Mouse (Mus musculus) embryonic stem cell, embryonic (primary cell): ENCODE results near the gene Flot2.

Source experiments
- CTCF ChIA-PET, 4 experiments: fragments of 300-600 bp in 2 of 4; fragments of 350-600 bp in 2 of 4; sonication (Branson Sonifier 250); formaldehyde crosslinking; loops; one replicate each; lab custom pipeline; 2022; ENCODE audit warnings: inconsistent platforms in 2 of 4; lab: Charles Lee
- POLR2A ChIA-PET, 4 experiments: fragments of 300-600 bp in 2 of 4; fragments of 350-600 bp in 2 of 4; sonication (Branson Sonifier 250); formaldehyde crosslinking; loops; one replicate each; lab custom pipeline; 2022; ENCODE audit warnings: antibody characterized with exemption in 4 of 4, inconsistent platforms in 1 of 4; lab: Charles Lee

Gene Flot2

DNA sequence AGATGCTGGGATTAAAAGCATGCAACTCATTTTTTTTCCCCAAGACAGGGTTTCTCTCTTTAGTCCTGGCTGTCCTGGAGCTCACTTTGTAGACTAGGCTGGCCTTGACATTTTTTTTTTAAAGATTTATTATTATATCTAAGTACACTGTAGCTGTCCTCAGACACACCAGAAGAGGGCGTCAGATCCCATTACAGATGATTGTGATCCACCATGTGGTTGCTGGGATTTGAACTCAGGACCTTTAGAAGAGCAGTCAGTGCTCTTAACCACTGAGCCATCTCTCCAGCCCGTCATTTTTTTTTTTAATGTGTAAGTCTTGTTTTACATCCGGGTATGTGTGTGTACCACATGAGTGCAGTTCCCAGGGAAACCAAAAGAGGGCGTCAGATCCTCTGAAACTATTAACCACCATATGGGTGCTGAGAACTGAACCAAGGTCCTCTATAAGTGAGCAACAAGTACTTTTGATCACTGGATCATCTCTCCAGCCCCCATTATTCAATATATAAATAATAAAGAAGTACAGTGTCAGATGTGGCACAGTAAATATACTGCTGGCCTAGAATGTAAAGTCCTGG is 4.6 kb downstream of the Flot2 start:
- ChIA-PET CTCF (interaction anchor here (0.7 to 1.6 kb wide), 6 partner anchors 12 to 129 kb away, joined by 3 to 5 read pairs (median 4); no protein-coding TSS in a partner anchor), POLR2A (interaction anchor here (0.7 to 1.7 kb wide), 8 partner anchors 9 to 204 kb away, joined by 3 to 7 read pairs (median 3); partner anchors contain the start of genes Eral1 (in 1 of the 4), Fam222b (in 1 of the 4), Nek8 (in 1 of the 4) and Tlcd1 (in 1 of the 4))

DNA sequence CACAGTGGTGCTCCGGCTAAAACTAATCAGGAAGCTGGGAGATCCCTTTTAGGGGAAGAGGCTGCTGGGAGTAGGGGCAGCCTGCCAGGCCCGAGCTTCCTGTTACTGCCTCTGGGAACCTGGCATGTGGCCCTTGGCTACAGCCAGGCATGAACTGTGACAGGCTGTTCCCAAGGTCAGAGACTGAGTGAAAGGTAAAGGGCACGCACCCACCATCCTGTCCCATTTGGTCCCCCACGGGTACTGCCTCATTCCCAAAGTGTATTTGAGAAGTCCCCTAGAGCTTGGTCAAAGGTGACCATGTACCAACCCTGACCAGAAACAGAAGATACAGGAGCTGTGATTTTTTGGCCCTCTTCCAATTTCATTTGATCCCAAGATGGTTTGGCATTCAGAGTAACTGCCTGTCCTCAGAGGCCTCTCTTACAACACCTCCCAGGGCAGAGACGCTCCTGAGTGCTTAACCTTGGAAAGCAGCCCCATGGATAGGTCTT is 7.1 kb downstream of the Flot2 start:
- CTCF ChIA-PET, result interaction anchor here in 3 of 4 experiments (0.5 to 1.6 kb wide), 9 partner anchors 11 to 133 kb away, joined by 3 to 7 read pairs (median 3); no protein-coding TSS in a partner anchor
- POLR2A ChIA-PET, result interaction anchor here (0.6 to 2.1 kb wide), 31 partner anchors 9 to 438 kb away, joined by 3 to 10 read pairs (median 3); partner anchors contain the start of genes Rpl23a (in 2 of the 4), Eral1 (in 1 of the 4), Fam222b (in 1 of the 4) and Nek8 (in 1 of the 4)

DNA sequence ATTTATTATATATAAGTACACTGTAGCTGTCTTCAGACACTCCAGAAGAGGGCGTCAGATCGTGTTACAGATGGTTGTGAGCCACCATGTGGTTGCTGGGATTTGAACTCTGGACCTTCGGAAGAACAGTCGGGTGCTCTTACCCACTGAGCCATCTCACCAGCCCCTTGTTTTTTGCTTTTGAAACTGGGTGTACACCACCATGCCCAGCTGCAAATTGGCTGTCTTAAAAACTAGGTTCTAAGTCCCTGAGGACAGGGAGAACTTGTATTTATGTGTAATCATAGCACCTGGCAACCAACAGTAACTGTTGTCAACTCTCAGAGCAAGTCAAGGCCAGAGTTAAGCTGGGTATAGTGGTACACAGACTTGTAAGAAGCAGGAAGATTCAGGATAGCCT is 10.9 kb downstream of the Flot2 start:
- ChIA-PET POLR2A (interaction anchor here in 2 of 4 experiments (0.8 to 1.9 kb wide), 5 partner anchors 11 to 123 kb away, joined by 3 to 11 read pairs (median 4); partner anchors contain the start of genes Eral1 (in 1 of the 2) and Flot2 (in 1 of the 2)), CTCF (interaction anchor here in 3 of 4 experiments (0.6 to 1.4 kb wide), 6 partner anchors 17 to 232 kb away, joined by 3 to 16 read pairs (median 4); no protein-coding TSS in a partner anchor)

DNA sequence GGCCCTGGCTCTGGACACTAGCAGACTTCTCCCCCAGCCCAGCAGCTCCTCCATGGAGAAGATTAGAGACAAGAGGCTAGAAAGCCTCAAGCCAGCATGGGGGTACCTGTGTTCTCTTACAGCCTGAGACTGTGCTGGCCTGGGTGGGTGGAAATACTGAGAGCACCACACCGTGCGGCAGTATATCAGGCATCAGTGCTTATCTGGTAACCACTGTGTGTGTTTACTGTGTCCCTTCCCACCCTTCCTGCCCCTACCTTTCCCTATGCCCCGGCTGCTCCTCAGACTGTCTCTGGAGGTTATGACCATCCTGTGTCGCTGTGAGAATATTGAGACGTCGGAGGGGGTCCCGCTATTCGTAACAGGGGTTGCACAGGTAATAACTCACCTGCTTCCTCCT is 15.3 kb downstream of the Flot2 start:
- ChIA-PET POLR2A (interaction anchor here in 2 of 4 experiments (1.2 to 1.9 kb wide), 3 partner anchors 15 to 130 kb away, joined by 4 to 5 read pairs (median 5); partner anchors contain the start of genes Flot2 (in 1 of the 2) and Rpl23a (in 1 of the 2)), CTCF (interaction anchor here in 1 of 4 experiments (0.6 kb wide), 1 partner anchor 71 kb away, joined by 3 read pairs; no protein-coding TSS in a partner anchor)

DNA sequence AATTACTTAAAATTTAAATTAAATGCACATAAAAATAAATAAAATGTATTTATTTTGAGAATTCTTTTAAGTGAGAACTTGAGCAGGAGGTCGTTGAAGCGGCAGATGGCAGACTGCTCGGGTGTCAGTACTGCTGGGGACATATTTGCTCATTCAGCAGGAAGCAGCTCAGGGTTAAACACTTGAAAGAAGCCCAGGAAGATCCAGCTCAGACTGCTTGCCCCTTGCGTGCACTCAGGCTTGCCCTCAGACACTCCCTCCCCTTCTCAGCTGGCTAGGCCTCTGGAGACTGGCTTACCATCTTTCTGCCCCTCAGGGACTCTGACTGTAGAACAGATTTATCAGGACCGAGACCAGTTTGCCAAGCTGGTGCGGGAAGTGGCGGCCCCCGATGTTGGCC is 19.2 kb downstream of the Flot2 start:
- POLR2A ChIA-PET, result interaction anchor here in 3 of 4 experiments (0.6 to 3.0 kb wide), 24 partner anchors 10 to 217 kb away, joined by 3 to 13 read pairs (median 4); partner anchors contain the start of genes Eral1 (in 2 of the 3), Nek8 (in 2 of the 3), Tlcd1 (in 2 of the 3) and Fam222b (in 1 of the 3)
- CTCF ChIA-PET, result interaction anchor here (0.6 to 1.8 kb wide), 11 partner anchors 12 to 231 kb away, joined by 3 to 7 read pairs (median 3); partner anchors contain the start of gene Eral1 (in 1 of the 4)

DNA sequence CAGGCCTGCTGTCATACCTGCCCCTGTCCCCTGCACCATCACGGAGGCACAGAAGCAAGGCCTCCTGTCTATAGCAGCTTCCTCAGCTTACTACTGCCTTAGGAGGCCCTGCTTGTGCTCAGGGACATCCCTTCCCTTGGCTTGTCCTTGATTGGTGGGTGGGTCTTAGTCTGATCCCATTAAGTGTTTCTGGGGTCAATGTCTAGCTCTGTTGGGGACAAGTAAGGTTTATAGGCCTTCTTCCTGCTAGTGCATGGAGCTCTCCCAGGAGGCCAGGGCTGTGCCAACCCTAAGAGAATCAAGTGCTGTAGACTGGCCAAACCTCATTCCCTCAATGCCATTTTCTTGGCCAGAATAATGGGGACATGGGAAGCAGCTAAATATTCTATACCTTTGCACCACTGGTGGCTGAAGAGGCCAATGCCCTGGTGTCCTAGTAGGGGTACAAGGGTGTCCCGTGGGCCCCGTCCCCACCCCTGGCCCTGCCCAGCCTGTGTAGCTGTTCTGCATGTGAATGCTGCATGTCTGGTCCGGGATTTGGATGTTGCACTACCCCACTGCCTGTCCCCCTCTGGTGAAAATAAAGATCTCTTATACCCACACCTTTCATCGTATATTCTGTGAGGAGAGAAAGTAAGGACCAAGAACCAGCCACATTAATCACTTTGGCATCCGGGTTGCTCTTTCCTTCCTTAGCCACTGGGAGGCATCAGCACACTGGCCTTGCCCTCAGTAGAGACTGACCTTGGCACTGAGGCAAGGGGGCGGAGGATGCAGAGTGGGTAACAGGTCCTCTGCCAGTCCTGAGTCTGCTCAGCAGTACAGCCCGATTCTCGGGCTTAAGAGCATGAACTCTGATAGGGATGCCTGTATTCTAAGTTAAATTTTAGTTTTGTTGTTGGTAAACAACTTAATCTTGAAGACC is 22.4 kb downstream of the Flot2 start:
- POLR2A ChIA-PET, result interaction anchor here in 1 of 4 experiments (0.7 to 1.0 kb wide), 4 partner anchors 8 to 23 kb away, joined by 3 to 4 read pairs (median 3); partner anchors contain the start of gene Eral1

DNA sequence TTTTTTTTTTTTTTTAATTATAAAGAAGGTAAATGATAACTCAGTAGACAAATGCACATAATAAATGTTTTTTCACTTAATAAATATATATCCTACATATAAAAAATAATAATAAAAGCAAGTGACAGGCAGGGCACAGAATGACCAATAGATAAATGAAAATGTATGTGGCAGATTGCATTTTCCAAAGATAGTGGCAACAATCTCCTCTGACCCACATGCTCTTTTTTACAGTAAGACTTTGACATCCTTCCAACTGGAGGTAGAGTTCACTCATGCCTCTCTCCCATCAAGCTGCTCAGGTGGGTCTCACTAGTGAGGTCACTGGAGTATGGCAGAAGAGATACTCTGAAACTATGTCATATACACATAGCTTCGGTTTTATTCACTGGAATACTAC is 24.8 kb downstream of the Flot2 start:
- ChIA-PET CTCF (no interaction called here), POLR2A (no interaction called here)

More for the DNA sequence above, 22.4 kb downstream of the Flot2 start:
- CTCF ChIA-PET, result interaction anchor here in 1 of 4 experiments (1.1 kb wide), 1 partner anchor 116 kb away, joined by 3 read pairs; the partner anchor contains the start of genes Nek8 and Tlcd1

DNA sequence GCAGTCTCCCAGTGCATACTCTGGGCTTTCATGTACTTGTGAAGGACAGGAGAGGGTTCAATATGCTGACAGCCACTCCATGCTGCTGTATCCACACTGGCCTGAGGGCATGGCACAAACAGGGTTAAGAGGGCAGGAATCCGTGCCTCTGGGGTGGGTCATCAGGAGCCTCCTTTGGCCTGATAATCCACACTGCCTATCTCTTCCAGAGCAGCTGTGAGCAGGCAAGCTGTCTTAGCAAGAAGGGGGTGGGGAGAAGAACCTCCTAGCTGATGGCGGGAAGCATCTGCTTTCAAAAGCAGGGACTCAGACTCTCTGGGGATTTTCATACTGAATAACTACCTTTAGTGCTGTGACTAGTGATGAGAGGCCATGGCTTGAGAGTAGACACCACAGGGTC is 28.2 kb downstream of the Flot2 start:
- ChIA-PET CTCF (interaction anchor here in 1 of 4 experiments (0.6 kb wide), 1 partner anchor 43 kb away, joined by 3 read pairs; no protein-coding TSS in a partner anchor), POLR2A (interaction anchor here in 3 of 4 experiments (0.6 to 1.4 kb wide), 3 partner anchors 15 to 49 kb away, joined by 4 to 5 read pairs (median 5); partner anchors contain the start of genes Eral1 (in 1 of the 3) and Fam222b (in 1 of the 3))

DNA sequence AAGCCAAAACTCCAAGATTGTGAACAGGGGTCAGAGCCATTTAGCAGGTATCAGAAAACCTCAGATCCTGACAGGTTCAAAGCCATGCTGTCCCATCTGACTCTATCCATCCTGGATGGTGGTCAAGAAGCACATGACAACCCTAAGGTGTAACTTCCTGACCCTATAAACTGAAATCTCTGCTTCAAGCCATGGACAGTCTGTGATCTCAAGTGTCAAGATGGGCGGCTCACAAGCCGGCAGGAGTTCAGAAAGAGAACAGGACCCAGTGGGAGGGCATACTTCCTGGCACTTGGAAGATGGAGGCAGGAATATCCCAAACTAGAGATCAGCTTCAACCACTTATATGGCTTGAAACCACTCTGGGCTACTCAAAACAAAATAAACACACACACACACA is 28.9 kb downstream of the Flot2 start:
- ChIA-PET POLR2A (interaction anchor here in 2 of 4 experiments (0.5 to 2.3 kb wide), 3 partner anchors 9 to 264 kb away, joined by 4 to 10 read pairs (median 6); partner anchors contain the start of gene Fam222b (in 1 of the 2)), CTCF (interaction anchor here in 2 of 4 experiments (0.6 to 1.2 kb wide), 2 partner anchors 42 to 47 kb away, joined by 3 read pairs; no protein-coding TSS in a partner anchor)

DNA sequence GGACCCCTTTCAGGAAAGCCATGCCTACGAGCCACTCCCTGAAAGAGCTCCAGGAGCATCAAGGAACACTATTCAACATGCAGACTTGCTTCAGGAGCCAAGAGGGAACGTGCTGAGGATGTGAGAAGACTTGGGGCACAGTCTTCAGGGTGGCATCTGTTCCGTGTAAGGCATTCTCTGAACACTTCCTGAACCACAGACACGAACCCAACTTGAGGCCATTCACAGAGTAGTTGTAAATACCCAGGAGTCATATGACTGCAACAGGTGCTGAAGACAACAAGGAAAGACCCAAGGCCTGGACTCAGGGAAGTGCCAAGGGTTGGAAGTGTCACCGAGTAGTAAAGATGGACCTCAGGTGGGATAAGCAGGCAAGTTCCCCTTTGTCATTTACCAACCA is 29.8 kb downstream of the Flot2 start:
- ChIA-PET CTCF (interaction anchor here in 3 of 4 experiments (0.7 to 1.4 kb wide), 3 partner anchors 35 to 48 kb away, joined by 3 read pairs; no protein-coding TSS in a partner anchor), POLR2A (interaction anchor here in 2 of 4 experiments (0.5 to 2.3 kb wide), 5 partner anchors 10 to 459 kb away, joined by 3 to 9 read pairs (median 5); partner anchors contain the start of genes Eral1 (in 1 of the 2) and Rpl23a (in 1 of the 2))

DNA sequence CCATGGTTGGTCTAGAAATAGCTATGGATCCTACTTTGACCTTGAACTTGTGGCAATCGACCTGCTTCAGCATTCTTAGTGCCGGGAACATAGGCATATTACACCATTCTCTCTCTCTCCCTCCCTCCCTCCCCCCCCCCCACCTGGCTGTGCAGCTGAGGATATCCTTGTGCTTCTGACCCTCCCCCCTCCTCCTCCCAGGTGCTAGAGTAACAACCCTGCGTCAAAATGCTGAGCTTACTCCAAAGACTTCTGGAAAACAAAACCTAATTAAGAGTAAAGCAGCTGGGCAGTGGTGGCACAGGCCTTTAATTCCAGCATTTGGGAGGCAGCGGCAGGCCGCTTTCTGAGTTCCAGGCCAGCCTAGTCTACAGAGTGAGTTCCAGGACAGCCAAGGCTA is 31.4 kb downstream of the Flot2 start:
- ChIA-PET POLR2A (interaction anchor here in 3 of 4 experiments (0.6 to 2.3 kb wide), 8 partner anchors 11 to 1306 kb away, joined by 3 to 12 read pairs (median 5); partner anchors contain the start of genes Eral1 (in 2 of the 3) and Rpl23a (in 2 of the 3)), CTCF (interaction anchor here in 2 of 4 experiments (0.6 to 1.1 kb wide), 6 partner anchors 11 to 231 kb away, joined by 3 to 6 read pairs (median 3); no protein-coding TSS in a partner anchor)

DNA sequence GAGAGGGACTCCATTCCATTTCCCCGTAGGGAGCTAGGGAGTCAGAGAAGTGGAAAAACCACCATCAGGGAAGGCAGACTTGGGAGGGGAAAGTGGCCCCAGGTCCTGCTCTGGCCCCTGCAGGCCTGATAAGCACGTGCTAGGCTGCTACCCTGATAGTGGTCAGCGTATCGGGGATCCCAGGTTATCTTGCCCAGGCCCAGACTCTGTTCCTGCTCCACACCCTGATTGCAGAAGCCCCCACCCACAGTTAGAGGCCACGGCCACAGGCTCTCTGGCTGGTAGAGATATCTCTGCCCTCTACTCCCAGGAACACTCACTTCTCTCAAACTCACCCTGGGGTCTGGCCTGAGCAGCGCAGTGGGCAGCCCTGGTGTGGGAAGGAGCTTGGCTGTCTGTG is 31.9 kb downstream of the Flot2 start:
- CTCF ChIA-PET, result interaction anchor here in 3 of 4 experiments (0.6 to 1.1 kb wide), 5 partner anchors 11 to 230 kb away, joined by 3 to 5 read pairs (median 3); partner anchors contain the start of gene Eral1 (in 1 of the 3)
- POLR2A ChIA-PET, result interaction anchor here in 2 of 4 experiments (0.8 to 3.6 kb wide), 11 partner anchors 10 to 120 kb away, joined by 3 to 22 read pairs (median 5); partner anchors contain the start of genes Eral1 (in 2 of the 2), Fam222b (in 2 of the 2) and Rpl23a (in 2 of the 2)

DNA sequence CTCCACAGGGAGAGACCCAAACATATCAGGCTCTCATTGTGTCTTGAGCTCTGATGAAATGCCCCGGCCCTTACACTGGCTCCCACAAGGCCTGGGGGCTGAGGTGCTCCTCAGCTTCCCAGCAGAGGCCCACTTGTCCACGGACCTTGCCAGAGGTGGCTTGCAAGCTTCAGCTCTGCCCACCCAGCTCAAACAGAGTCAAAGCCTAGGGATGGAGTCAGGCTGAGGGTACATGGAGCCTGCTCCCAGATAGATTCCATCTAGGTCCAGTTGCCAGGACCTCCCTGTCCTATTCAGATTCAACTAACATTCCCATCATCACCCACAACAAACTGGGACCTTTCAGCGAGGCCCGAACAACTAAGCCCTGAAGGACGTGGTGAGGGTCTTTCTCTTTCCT is 34.2 kb downstream of the Flot2 start:
- ChIA-PET POLR2A (interaction anchor here in 3 of 4 experiments (0.5 to 3.6 kb wide), 31 partner anchors 8 to 412 kb away, joined by 3 to 25 read pairs (median 4); partner anchors contain the start of genes Eral1 (in 3 of the 3), Fam222b (in 2 of the 3), Rpl23a (in 2 of the 3) and Aldoc (in 1 of the 3)), CTCF (interaction anchor here in 3 of 4 experiments (0.5 to 1.5 kb wide), 12 partner anchors 9 to 440 kb away, joined by 3 to 7 read pairs (median 4); partner anchors contain the start of genes Eral1 (in 1 of the 3), Poldip2 (in 1 of the 3) and Tmem199 (in 1 of the 3))

DNA sequence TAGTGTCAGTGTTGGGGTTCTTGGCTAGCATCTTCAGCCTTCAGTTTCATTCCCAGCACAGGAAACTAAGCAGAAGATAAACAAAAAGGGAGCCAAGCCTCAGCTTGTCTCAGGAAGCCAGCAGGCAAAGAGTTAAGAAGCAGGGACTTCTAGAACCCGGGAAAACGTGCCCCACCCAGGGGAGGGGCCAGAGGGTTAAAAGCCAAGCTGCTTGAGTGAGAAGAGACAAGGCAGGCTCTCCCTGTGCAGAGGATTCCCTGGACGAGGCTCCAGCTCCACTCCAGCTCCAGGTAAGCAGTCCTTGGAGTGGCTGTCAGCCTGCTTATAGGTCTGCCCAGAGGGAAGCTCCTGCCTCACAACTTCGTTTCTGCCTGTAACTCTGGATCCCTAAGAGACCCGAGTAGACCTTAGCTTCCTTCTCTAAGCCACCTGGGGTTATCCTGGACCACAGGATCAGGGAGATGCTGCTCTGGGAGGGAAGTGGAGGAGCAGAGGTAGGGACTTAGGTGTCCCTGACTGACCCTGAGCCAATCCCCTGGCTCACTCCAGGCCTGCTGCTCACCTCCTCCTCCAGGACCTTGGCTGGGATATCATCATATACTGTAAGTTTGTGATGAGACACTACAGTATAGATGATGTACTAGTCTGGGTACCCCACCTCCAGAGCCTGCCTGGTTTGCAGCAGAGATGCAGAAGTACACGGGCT is 34.8 kb downstream of the Flot2 start:
- ChIA-PET POLR2A (interaction anchor here in 3 of 4 experiments (0.6 to 3.6 kb wide), 35 partner anchors 8 to 411 kb away, joined by 3 to 25 read pairs (median 4); partner anchors contain the start of genes Eral1 (in 3 of the 3), Fam222b (in 2 of the 3), Rpl23a (in 2 of the 3) and Aldoc (in 1 of the 3)), CTCF (interaction anchor here in 3 of 4 experiments (0.5 to 1.5 kb wide), 13 partner anchors 8 to 439 kb away, joined by 3 to 7 read pairs (median 3); partner anchors contain the start of genes Eral1 (in 1 of the 3), Poldip2 (in 1 of the 3) and Tmem199 (in 1 of the 3))
